Mouse (Mus musculus) gastrocnemius, adult 18-20 months (tissue): ENCODE data around the gene Cdc123. TPM values are rescaled to one million over a fixed set of nuclear protein-coding genes. Genes with fewer than 3 reads are reported as not detected.
A peak's percentile ranks its signal among the peaks of the same experiment; 100 is the strongest.

ENCODE experiments used
- DNase-seq: peaks from one replicate; pipeline ENCODE4 v3.0.0; 2021; ENCODE audit warnings: low spot score
- total RNA-seq, 2 experiments: library from RNA; stranded (reverse); gene quantifications; 2 replicates each; pipeline ENCODE4 v1.2.3; 2021

The Cdc123 gene
- total RNA-seq, 2 experiments from 2014 or later: 74.5 to 76.7 TPM

DNA sequence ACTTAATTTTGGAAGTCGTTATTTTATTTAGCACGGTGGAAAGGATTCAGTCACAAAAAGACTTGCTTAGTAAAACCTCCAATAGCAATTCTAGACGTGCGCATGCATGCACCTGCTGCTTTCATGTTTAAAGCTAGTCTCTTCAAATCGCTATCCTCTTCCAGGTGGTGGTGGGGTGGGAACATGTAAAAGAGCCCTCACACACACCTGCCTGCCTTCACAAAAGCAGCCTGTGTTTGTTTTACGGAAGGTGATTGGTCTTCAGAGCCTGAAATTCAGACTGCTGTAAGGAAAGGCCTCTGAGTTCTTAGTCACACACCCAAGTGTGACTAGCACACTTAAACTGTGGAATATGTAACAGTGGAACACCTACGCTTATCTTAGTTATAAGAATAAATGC lies 39.7 kb downstream of the Cdc123 start:
- DNase-seq: no peak

DNA sequence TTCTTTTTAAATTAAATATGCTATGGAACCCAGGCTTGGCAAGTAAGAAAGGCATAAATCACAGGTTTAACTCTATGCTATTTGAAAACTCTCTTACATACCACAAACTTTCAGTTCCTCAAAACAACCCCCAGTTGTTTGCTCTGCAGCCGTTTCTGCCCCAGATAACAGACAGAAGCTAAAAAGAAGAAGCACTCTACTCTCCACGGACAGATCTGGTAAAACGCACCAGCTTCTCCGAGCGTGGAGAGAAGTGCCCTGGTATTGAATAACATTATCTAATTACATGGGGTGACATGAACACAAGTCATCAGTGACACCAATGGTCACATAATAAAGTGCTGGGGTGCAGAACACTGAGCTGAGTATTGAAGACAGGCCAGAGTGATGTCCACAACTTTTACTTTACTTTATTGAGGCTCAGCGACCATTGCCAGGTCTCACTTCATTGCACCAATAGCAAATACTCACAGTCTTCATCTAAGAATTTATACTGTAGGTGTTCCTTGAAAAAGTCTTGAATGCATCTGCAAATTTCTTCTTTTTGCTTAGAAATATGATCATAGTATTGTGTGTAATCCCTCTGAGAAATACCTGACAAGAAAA lies 40.4 kb downstream of the Cdc123 start:
- DNase-seq: no peak

DNA sequence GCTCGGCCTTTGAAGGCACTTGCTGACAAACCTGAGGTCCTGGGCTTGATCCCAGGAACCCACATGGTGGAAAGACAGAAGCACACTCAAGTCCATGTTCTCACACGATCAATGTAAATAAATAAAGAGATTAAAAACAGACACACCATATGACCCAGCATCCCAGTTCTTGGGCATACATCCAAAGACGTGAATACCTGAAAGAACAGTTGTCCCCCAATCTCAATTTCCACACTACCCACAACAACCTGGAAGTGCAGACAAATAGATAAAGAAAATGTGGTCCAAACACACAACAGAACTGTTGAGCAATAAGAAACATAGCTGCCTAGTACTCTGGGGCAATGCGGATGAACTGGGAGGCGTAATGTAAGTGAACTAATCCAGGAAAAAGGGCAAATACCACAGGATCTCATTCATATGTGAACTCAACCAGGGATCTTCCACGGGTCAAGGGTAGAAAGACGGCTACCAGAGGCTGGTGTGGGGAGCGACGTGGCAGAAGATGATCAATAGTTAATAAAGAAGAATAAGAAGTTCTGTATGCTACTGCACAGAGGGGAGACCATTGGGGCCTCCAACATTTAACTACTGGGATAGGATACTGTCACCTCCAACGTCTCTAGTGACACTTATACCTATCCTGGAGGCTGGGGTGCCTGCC lies 42.9 kb downstream of the Cdc123 start:
- DNase-seq: no peak

DNA sequence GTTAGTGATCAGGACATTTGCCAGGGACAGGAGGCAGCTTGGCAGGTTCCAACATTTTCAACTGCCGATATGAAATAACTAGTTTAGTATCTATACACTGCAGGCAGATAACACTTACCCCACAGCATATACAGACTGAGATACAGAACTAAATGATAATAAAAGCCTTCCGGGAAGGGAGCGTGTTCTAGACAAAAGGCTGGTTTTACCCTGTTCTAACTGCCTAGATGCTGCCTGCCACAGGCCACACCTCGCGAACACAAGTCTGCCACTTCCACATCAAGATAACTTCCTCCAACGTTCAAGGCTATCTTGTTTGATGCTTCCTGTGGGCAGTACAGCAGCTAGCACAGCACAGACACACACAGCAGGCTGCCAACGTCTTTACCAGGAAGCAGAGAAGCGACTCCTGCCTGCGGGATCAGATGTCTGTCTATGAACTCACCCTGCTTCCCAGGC lies 43.8 kb downstream of the Cdc123 start:
- no peak for DNase-seq

DNA sequence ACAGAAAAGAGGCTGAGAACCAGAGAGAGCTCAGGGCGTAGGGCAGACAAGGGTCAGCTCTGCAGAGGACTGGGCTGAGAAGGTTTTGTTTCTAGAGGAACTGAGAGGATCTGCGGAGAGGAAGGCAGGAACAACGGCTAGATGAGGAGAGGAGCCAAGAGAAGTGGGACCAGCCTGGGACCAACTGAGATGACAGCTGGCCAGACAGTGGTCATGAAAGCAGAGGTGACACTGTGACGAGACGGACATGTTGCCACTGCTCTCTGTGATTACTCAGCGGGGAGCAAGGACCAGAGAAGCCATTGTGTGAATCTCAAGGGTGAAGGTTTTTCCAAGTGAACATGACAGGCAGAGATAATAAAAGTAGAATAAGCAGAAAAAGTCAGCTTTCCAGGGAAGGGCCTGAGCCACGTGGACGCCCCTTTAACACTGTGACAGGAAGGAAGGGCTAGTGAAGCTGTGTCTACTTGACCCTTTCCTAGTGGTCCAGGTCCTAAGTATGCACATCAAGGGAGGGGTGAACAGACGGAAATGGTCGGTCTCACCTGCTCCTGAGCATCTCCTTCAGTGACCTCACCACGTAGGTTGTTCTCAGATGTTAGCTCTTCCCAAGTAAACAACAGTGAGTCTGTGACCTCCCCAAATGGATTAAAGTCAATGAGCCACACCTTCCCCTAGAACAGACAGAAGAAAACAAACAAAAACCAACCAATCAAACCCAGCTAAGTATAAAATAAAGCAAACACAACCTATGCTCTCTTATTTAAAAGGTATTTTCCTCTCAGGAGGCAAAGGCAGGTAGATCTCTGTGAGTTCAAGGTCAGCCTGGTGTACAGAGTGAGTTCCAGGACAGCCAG lies 46.9 kb downstream of the Cdc123 start:
- DNase-seq: no peak

DNA sequence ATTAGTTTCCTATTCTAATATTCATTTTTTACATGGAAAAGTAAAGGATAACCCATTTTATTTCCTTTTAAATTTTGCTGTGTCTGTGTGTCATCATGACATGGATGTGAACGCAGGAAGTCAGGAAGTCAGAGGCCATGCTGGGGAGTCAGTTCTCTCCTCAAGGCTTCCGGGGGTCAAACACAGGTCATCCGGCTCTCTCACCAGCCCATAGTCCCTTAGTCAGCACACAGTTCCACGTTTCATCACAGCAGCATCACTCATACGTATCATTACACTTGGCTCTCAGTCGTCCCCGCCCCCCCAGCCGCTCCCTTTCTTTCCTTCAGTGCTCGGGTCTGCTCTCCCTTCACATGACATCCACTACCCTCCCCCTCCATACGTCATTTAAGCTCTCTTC lies 51.2 kb downstream of the Cdc123 start:
- no peak for DNase-seq

DNA sequence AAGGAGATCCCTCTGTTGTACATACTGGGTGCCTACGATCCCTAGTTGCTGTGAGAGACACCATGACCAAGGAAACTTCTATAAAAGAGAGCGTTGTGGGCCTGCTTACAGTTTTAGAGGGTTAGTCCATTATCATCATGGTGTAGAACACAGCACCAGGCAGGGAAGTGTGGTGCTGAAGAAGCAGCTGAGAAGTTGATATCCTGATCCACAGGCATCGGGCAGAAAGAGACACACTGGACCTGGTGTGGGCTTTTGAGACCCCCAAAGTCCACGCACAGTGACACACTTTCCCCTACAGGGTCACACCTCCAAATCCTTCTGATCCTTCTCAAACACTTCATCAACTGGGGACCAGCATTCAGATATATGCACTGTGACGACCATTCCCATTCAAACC lies 52.9 kb downstream of the Cdc123 start:
- no peak for DNase-seq

DNA sequence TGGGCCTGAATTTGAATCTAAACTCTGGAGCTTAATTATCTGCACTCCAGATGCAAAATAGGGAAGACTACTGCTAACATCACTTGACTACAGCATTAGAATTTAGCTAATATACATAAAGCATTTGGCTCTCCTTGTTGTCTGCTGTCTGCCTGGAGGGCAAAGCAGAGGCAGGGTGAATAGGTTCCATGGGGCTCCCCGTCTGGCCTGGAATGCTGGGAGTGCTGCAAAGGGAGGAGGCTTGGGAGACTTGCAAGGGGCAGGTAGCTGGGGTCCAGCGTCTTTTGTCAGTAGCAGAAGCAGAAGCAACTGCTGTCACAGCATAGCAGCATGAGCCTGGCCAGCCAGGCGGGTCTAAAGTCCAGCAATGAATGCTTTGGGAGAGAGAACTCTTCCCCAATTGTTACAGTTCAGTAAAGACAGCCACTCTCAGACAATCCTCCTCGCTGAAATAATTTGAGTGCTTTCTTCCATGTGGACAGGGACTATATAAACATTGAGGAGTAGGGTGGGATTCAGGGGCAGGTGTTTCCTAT lies 55.3 kb downstream of the Cdc123 start:
- DNase-seq: no peak

DNA sequence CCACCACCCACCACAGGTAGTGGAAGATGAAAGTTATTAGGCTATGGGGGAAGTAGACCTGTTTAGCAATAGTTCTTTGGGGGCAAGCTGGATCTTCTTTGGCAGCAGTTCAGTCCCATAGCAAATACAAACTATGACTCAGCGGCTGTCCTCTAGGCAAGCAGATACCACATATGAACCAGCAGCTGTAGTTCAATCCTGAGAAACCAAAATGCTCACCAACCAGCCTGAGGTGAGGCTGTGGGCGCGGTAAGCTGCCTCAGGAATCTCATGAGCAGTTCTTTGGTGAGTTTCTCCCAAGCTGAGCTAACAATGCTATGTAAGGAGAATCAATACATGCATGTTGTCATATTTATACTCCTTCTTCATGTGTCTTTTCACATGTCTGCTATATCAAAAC lies 57.6 kb downstream of the Cdc123 start:
- DNase-seq: no peak

DNA sequence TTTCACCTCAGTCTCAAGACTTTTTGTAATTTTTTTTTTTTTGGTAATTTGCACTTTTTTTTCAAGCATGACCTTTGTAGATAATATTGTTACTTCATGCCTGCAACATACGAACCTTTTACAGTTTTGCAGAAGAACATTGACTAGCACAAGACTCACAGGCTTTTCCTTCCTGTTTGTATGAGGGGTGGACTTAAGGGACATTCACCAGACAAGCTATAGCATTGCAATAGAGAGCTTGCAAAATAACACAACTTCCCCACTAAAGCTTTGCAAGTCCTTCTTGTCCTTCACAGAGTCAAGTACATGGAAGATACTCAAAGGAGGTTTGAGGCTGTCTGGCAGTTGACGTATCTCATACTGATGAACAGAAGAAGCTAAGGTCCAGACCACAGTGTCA lies 72.5 kb downstream of the Cdc123 start:
- no peak for DNase-seq

DNA sequence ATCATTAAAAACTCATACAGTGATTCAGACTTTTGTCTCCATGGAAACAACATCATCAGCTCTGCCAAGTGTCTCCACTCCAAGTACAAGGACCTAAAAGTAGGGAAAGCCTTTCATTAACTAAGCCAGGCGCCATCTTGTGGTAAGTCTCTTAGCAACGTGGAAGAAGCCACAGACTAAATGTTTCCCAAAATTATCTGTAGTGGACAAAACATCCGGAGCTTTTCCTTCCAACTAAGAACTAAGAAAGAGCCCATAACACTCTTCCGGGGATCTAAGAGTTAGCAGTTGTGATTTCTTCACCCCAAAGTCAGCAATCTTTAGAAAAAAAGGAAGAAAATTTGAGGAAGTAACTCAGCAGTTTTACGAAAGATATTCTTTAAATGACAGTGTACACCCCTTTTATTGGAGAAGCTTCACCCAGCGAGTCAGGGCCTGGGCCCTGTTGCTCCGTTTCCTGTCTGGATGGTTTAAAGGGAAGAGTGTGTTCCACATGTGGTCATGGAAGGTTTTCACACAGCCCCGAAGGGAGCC lies 74.2 kb downstream of the Cdc123 start:
- DNase-seq: peak; percentile 50

DNA sequence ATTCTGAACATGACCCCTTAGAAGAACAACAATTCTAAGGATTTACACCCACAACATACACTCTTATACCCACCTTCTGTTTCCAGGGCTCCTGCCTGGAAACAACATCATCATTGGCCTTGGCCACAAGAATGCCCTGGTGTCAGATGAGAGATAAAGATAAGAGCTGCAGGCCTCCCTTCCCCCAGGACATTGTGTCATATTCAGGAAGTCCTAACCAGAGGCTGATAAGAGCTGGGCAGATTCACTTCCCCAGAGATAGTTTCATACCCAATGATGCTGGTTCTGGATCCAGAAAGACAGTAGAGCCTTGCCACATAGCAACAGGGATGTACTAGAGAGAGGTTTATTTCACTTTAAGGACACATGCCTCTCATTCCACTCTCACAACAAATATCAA lies 75.3 kb downstream of the Cdc123 start:
- DNase-seq: no peak

DNA sequence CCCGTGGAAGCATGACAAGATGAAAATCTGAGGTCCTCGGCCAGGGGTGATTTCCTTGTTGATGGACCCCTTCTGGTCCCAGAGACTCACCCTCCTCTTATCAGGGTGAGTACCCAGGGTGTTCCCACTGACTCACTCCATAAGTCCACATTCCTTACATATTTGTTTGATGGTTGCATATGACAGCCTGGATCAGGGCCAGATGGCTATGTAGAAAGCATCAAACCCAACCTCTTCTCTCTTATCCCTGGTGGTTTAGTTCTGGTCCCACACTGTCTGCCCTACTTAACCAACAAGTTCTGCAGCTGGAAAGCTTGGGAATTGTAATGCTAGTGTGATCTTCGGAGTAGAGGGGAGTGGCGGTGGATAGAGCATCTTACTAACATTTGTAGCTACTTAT lies 76.0 kb downstream of the Cdc123 start:
- DNase-seq: no peak

DNA sequence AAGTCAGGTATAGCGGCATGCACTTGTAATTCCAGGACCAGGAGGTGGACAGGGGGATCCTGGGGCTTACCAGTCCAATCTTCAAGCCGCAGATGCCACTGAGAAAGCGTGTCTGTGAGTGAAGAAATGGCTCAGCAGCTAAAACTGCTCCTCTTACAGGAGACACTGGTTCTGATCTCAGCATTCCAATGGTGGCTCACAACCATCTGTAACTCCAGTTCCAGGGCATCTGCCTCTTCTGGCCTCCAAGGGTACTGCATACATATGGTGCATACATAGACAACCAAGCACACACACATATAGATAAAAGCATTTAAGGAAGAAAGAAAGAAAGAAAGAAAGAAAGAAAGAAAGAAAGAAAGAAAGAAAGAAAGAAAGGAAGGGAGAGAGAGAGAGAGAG lies 82.9 kb downstream of the Cdc123 start:
- DNase-seq: no peak

DNA sequence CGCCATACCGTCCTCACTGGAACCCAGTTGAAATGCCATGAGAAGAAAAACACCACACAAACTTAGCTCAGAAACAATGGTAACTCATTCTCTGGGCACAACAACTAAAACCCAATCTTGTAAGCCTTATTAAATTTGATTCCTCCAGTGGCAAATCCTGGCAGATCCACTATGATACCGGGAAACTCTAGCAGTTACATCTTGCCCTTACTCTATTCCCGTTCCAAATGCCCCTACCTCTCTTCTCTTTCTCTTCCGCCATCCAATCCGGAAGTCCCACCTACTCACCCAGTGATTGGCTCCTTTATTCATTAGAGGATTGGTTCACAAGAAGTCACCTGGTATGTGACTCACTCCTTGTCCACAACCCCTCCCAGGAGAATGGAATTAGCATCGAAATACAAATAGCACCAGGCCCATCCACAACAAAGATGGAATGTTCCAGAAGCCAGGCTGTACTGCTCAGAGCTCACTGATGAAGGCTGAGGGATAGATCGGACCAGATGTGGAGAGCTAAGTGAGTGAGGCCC lies 84.4 kb downstream of the Cdc123 start:
- no peak for DNase-seq

DNA sequence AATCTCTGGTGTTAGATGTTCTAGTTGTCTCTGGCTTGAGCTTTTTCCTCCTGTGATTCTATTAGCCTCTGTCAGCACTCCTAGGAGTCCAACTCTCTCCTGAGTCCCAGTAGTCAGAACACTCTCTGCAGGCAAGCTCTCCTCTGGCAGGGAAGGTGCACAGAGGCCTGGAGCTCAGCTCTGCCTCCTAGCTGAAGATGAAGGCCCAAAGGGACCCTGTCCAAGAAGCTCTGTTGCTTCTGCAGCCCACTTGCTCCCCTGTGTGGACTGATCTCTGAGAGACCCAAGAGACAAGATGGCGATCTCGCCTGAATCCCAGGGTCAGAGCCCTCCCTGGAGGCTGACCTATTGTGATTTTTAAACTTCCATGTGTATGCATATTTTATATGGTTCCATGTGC lies 86.4 kb downstream of the Cdc123 start:
- no peak for DNase-seq

DNA sequence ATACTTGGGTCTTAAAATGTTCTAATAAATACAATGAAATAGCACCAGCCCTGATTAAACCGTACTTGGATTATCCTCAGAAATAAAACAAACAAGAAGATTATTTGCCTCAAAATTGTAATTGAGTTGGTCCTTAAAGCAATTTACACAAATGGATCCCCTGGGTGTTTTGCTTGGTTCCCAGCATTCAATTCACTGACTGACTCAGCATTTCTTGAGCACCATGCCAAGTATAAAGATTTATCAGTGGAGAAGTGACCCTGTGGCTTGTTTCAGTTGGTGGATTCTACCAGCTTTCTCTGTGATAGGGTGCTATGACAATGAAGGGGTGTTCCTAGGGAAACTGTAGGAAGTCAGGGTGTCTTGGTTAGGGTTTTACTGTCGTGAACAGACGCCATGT lies 94.1 kb downstream of the Cdc123 start:
- no peak for DNase-seq

DNA sequence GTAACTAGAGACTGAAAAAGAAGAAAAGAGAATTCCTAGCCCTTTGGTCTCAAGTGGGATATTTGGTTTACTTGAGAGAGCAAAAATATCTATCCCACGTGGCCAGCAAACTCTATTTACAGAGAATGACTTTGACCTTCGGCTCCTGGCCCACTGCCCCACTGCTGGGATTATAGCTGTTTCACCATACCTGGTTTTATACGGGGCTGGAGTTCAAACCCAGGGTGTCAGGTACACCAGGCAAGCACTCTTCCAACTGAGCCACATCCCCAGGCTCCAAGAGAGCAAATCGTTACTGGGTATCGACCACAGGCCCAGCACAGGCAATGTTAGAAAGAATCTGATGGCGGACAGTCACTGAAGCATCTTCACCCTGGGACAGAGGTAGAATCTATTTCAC lies 95.8 kb downstream of the Cdc123 start:
- DNase-seq: no peak

DNA sequence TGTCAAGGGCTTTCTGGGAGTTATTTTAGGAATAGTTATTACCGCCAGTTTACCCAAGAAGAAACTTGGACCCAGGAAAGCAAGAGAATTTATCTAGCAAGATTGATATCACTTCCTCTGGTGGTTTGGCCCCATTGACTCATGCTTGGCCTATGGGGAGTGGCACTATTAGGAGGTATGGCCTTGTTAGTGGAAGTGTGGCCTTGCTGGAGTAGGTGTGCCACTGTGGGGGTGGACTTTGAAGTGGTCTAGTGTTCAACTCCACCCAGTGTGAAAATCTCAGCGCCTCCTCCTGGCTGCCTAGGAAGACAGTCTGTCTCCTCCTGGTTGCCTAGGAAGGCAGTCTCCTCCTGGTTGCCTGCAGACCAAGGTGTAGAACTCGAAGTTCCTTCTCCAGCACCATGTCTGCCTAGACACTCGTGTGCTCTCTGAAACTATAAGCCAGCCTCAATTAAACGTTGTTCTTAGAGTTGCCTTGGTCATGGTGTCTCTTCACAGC lies 97.4 kb downstream of the Cdc123 start:
- DNase-seq: no peak

DNA sequence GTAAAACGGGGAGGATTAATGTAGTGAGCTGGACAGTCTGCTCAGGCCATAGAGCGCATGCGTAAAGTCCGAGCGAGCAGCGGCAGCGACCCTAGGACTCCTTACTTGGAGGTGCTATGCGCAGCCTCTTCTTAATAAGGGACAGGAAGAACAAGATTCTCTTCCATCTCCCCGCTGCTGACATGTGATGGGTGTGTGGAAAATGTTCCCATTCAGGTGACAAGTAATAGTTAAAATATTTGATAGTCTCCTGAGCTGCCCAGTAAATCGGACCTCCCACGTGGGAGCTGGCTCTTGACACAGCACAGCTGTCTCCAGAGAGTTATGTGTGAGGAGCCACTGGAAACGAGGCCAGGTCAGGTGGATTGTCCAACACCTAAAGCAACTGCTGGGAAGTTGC lies 98.4 kb downstream of the Cdc123 start:
- DNase-seq: no peak
